Comparison of ENCODE assay signal across 9 mouse cellular contexts in genomic region chr5:149039825-149040224, GRCm38 (mm10). TPM values are rescaled to one million over a fixed set of nuclear protein-coding genes. Genes with fewer than 3 reads are reported as not detected.
DNase-seq lines count a peak whose midpoint lies in the region; ATAC-seq and TF ChIP-seq lines count a peak whose summit lies in the region.
"Had no signal": no experiment of that assay in that cellular context is flagged by ENCODE, and none has a peak within 500 bp of the region (broad histone marks: within the 10 kb centered on the region; RNA-seq: fewer than 3 reads in every experiment).

No protein-coding gene starts in this region.

- H3K27me3 ChIP-seq in liver, embryonic 11.5 days (replicated peaks; ENCODE audit: control insufficient read depth, insufficient read depth, low read length), result no peaks in the 10 kb centered on the region
- H3K27me3 ChIP-seq in stomach, postnatal 0 days (ENCODE audit: control insufficient read depth, insufficient read depth, low read length), result no peaks in the 10 kb centered on the region
- H3K27me3 ChIP-seq in forebrain, embryonic 11.5 days (ENCODE audit: control insufficient read depth, insufficient read depth, low read length), result no peaks in the 10 kb centered on the region

- no peaks in the 10 kb centered on the region for H3K4me1 ChIP-seq in liver, embryonic 11.5 days (replicated peaks; ENCODE audit: control insufficient read depth, insufficient read depth, low read length)
- H3K4me1 ChIP-seq in stomach, postnatal 0 days (replicated peaks; ENCODE audit: control insufficient read depth, insufficient read depth), result no peaks in the 10 kb centered on the region
- no peaks in the 10 kb centered on the region for H3K4me1 ChIP-seq in forebrain, embryonic 11.5 days (replicated peaks; ENCODE audit: control insufficient read depth, insufficient read depth, low read length)

- peak; percentile 68 for TF ChIP-seq CTCF in stomach, postnatal 0 days (IDR thresholded peaks at IDR 0.05; ENCODE audit: low read depth)

- WGBS in liver, embryonic 11.5 days, result 88% methylated on average over 5 of the region's 5 CpGs
- WGBS in stomach, postnatal 0 days, result 87% methylated on average over 5 of the region's 5 CpGs
- 86% methylated on average over 5 of the region's 5 CpGs for WGBS in forebrain, embryonic 11.5 days

- peaks cover 9% of the 10 kb centered on the region; the same call in 1 of the 2 replicates for H3K9me3 ChIP-seq in liver, embryonic 11.5 days (ENCODE audit: control insufficient read depth, low read length)
- no peaks in the 10 kb centered on the region for H3K9me3 ChIP-seq in stomach, postnatal 0 days (ENCODE audit: control insufficient read depth, low read length)
- peaks cover 3% of the 10 kb centered on the region; the same call in 1 of the 2 replicates for H3K9me3 ChIP-seq in forebrain, embryonic 11.5 days (ENCODE audit: control insufficient read depth, low read length)

- no peak overlapping the region for H3K4me2 ChIP-seq in liver, embryonic 11.5 days
- H3K4me2 ChIP-seq in stomach, postnatal 0 days (replicated peaks; ENCODE audit: low read depth), result no peak overlapping the region
- H3K4me2 ChIP-seq in forebrain, embryonic 11.5 days (ENCODE audit: low read depth, low read length, severe bottlenecking), result no peak overlapping the region

- peak; percentile 49 to 68 for DNase-seq in cerebellum, postnatal 10 days
- DNase-seq in cerebellum, adult 8-10 months, result no peak
- peak; percentile 71 for DNase-seq in liver
- no peak for DNase-seq in liver, embryonic 11.5 days (ENCODE audit: low spot score)
- peak; percentile 39 for DNase-seq in stomach, postnatal 0 days (ENCODE audit: low spot score)
- no peak for DNase-seq in layer of hippocampus, postnatal 14 days (ENCODE audit: low spot score in 2 of 2)
- no peak for DNase-seq in forebrain, embryonic 11.5 days (ENCODE audit: low spot score)

- no peak overlapping the region for H3K9ac ChIP-seq in liver, embryonic 11.5 days (ENCODE audit: low read depth, low read length)
- no peak overlapping the region for H3K9ac ChIP-seq in stomach, postnatal 0 days (ENCODE audit: low read length)
- no peak overlapping the region for H3K9ac ChIP-seq in forebrain, embryonic 11.5 days (ENCODE audit: low read length)

- no peak for ATAC-seq in liver, embryonic 11.5 days (replicated peaks; ENCODE audit: low FRiP score)
- peak; percentile 79 for ATAC-seq in erythroid progenitor cell, adult 5-6 weeks (replicated peaks; ENCODE audit: low FRiP score, poor library complexity, severe bottlenecking)
- no peak; the same call in 1 of the 2 replicates for ATAC-seq in stomach, postnatal 0 days (ENCODE audit: low FRiP score, low TSS enrichment)
- ATAC-seq in forebrain, embryonic 11.5 days (replicated peaks; ENCODE audit: low FRiP score), result no peak

- H3K36me3 ChIP-seq in liver, embryonic 11.5 days (ENCODE audit: control insufficient read depth, insufficient read depth, low read length), result no peaks in the 10 kb centered on the region; the same call in 1 of the 2 replicates
- H3K36me3 ChIP-seq in stomach, postnatal 0 days (ENCODE audit: control insufficient read depth, insufficient read depth, low read length), result no peaks in the 10 kb centered on the region
- H3K36me3 ChIP-seq in forebrain, embryonic 11.5 days (ENCODE audit: control insufficient read depth, insufficient read depth, low read length), result no peaks in the 10 kb centered on the region

- no peak overlapping the region for H3K4me3 ChIP-seq in liver, embryonic 11.5 days (ENCODE audit: low read depth, low read length)
- no peak overlapping the region for H3K4me3 ChIP-seq in stomach, postnatal 0 days (ENCODE audit: low read depth, low read length)
- no peak overlapping the region for H3K4me3 ChIP-seq in forebrain, embryonic 11.5 days (ENCODE audit: low read depth, low read length)

- TF ChIP-seq EP300 in stomach, postnatal 0 days (optimal IDR thresholded peaks at IDR 0.05), result no peak

- H3K27ac ChIP-seq in liver, embryonic 11.5 days (ENCODE audit: low read depth, low read length), result no peak overlapping the region
- no peak overlapping the region for H3K27ac ChIP-seq in stomach, postnatal 0 days (replicated peaks)
- H3K27ac ChIP-seq in forebrain, embryonic 11.5 days (ENCODE audit: low read depth, low read length), result no peak overlapping the region
- H3K27ac ChIP-seq: macrophage had no signal

RNA-seq across cellular contexts. Expression of gene Gm42791, which starts 44.9 kb away (rescaled TPM):
- polyA plus RNA-seq in liver, embryonic 11.5 days (2014; fragmentation: Nextera tagmentation; extraction: Ambion mirVana), result not detected in 2 replicates
- not detected in 2 replicates for total RNA-seq in erythroid progenitor cell, adult 5-6 weeks (2015; ENCODE audit: low replicate concordance)
- not detected in 2 replicates for total RNA-seq in erythroid progenitor cell, adult 5-6 weeks (2017; ENCODE audit: low replicate concordance)
- 0.99 TPM in 1 of 2 replicates, not detected in the other for polyA plus RNA-seq in stomach, postnatal 0 days (2015; fragmentation: Nextera tagmentation; extraction: Ambion mirVana)
- 10 to 100 TPM; 15.2 to 18.0 TPM for total RNA-seq in layer of hippocampus, postnatal 14 days (2021)
- polyA plus RNA-seq in forebrain, embryonic 11.5 days (2014; fragmentation: Nextera tagmentation; extraction: Ambion mirVana), result 4.6 TPM in 1 of 2 replicates, not detected in the other

Comparison
In these comparisons a context has a peak if more than half of its experiments do, and no peak if none do; other contexts are left out.
1. DNase-seq: peak in cerebellum, postnatal 10 days (2 of 2), liver (single experiment) and stomach, postnatal 0 days (single experiment); none in cerebellum, adult 8-10 months (single experiment), liver, embryonic 11.5 days (single experiment), layer of hippocampus, postnatal 14 days (0 of 2) and forebrain, embryonic 11.5 days (single experiment).